Mouse (Mus musculus): ENCODE measurements around the gene Sez6l. TPM values are rescaled to one million over a fixed set of nuclear protein-coding genes. Genes with fewer than 3 reads are reported as not detected.

Gene Sez6l
- polyA plus RNA-seq, 1 experiment, result 114 TPM

- TF ChIP-seq CTCF (IDR thresholded peaks at IDR 0.05; ENCODE audit: borderline replicate concordance, extremely low read depth, insufficient read depth, insufficient read length) (peak; percentile 47; the same call in 1 of the 2 replicates), POLR2A (IDR thresholded peaks at IDR 0.05; ENCODE audit: borderline replicate concordance, extremely low read depth, insufficient read depth, insufficient read length, poor library complexity, severe bottlenecking) (no peak)
- peak; percentile 62 for DNase-seq (ENCODE audit: low read depth)
These were observed 121.9 kb downstream of the Sez6l start for GRCm38 (mm10) chr5:112454966-112455555.

GRCm38 (mm10) chr5:112453088-112453487 lies 123.9 kb downstream of the Sez6l start:
- DNase-seq (ENCODE audit: low read depth), result no peak
- TF ChIP-seq POLR2A (IDR thresholded peaks at IDR 0.05; ENCODE audit: borderline replicate concordance, extremely low read depth, insufficient read depth, insufficient read length, poor library complexity, severe bottlenecking), result no peak
- no peak for TF ChIP-seq CTCF (IDR thresholded peaks at IDR 0.05; ENCODE audit: borderline replicate concordance, extremely low read depth, insufficient read depth, insufficient read length)

- no peak for DNase-seq (ENCODE audit: low read depth)
- TF ChIP-seq CTCF (IDR thresholded peaks at IDR 0.05; ENCODE audit: borderline replicate concordance, extremely low read depth, insufficient read depth, insufficient read length) (no peak), POLR2A (IDR thresholded peaks at IDR 0.05; ENCODE audit: borderline replicate concordance, extremely low read depth, insufficient read depth, insufficient read length, poor library complexity, severe bottlenecking) (no peak)
These were observed 128.1 kb downstream of the Sez6l start, which contains the start of gene Gm6588 for GRCm38 (mm10) chr5:112448747-112449440. TSS of gene Gm6588 (plus strand) at chr5:112449426.

- TF ChIP-seq POLR2A (IDR thresholded peaks at IDR 0.05; ENCODE audit: borderline replicate concordance, extremely low read depth, insufficient read depth, insufficient read length, poor library complexity, severe bottlenecking), result no peak
- TF ChIP-seq CTCF (IDR thresholded peaks at IDR 0.05; ENCODE audit: borderline replicate concordance, extremely low read depth, insufficient read depth, insufficient read length), result no peak
- no peak for DNase-seq (ENCODE audit: low read depth)
These were observed 138.4 kb downstream of the Sez6l start for GRCm38 (mm10) chr5:112438535-112438934.

GRCm38 (mm10) chr5:112433004-112433403 lies 144.0 kb downstream of the Sez6l start:
- DNase-seq (ENCODE audit: low read depth), result peak; percentile 86
- TF ChIP-seq CTCF (IDR thresholded peaks at IDR 0.05; ENCODE audit: borderline replicate concordance, extremely low read depth, insufficient read depth, insufficient read length) (peak; percentile 90), POLR2A (IDR thresholded peaks at IDR 0.05; ENCODE audit: borderline replicate concordance, extremely low read depth, insufficient read depth, insufficient read length, poor library complexity, severe bottlenecking) (no peak)

- DNase-seq (ENCODE audit: low read depth), result no peak
- TF ChIP-seq CTCF (IDR thresholded peaks at IDR 0.05; ENCODE audit: borderline replicate concordance, extremely low read depth, insufficient read depth, insufficient read length) (no peak), POLR2A (IDR thresholded peaks at IDR 0.05; ENCODE audit: borderline replicate concordance, extremely low read depth, insufficient read depth, insufficient read length, poor library complexity, severe bottlenecking) (no peak)
These were observed 145.0 kb downstream of the Sez6l start for GRCm38 (mm10) chr5:112432033-112432432.

GRCm38 (mm10) chr5:112431120-112431775 lies 145.7 kb downstream of the Sez6l start:
- no peak for TF ChIP-seq POLR2A (IDR thresholded peaks at IDR 0.05; ENCODE audit: borderline replicate concordance, extremely low read depth, insufficient read depth, insufficient read length, poor library complexity, severe bottlenecking)
- no peak for TF ChIP-seq CTCF (IDR thresholded peaks at IDR 0.05; ENCODE audit: borderline replicate concordance, extremely low read depth, insufficient read depth, insufficient read length)
- DNase-seq (ENCODE audit: low read depth), result no peak

GRCm38 (mm10) chr5:112428944-112429343 lies 148.0 kb downstream of the Sez6l start:
- TF ChIP-seq POLR2A (IDR thresholded peaks at IDR 0.05; ENCODE audit: borderline replicate concordance, extremely low read depth, insufficient read depth, insufficient read length, poor library complexity, severe bottlenecking) (no peak), CTCF (IDR thresholded peaks at IDR 0.05; ENCODE audit: borderline replicate concordance, extremely low read depth, insufficient read depth, insufficient read length) (peak; percentile 90)
- DNase-seq (ENCODE audit: low read depth), result peak; percentile 84

GRCm38 (mm10) chr5:112427283-112427682 lies 149.7 kb downstream of the Sez6l start:
- TF ChIP-seq POLR2A (IDR thresholded peaks at IDR 0.05; ENCODE audit: borderline replicate concordance, extremely low read depth, insufficient read depth, insufficient read length, poor library complexity, severe bottlenecking) (no peak), CTCF (IDR thresholded peaks at IDR 0.05; ENCODE audit: borderline replicate concordance, extremely low read depth, insufficient read depth, insufficient read length) (peak; percentile 83)
- DNase-seq (ENCODE audit: low read depth), result peak; percentile 70

- no peak for DNase-seq (ENCODE audit: low read depth)
- TF ChIP-seq CTCF (IDR thresholded peaks at IDR 0.05; ENCODE audit: borderline replicate concordance, extremely low read depth, insufficient read depth, insufficient read length) (no peak), POLR2A (IDR thresholded peaks at IDR 0.05; ENCODE audit: borderline replicate concordance, extremely low read depth, insufficient read depth, insufficient read length, poor library complexity, severe bottlenecking) (no peak)
These were observed 150.3 kb downstream of the Sez6l start for GRCm38 (mm10) chr5:112426635-112427034.

- TF ChIP-seq POLR2A (IDR thresholded peaks at IDR 0.05; ENCODE audit: borderline replicate concordance, extremely low read depth, insufficient read depth, insufficient read length, poor library complexity, severe bottlenecking), result no peak
- no peak for TF ChIP-seq CTCF (IDR thresholded peaks at IDR 0.05; ENCODE audit: borderline replicate concordance, extremely low read depth, insufficient read depth, insufficient read length)
- DNase-seq (ENCODE audit: low read depth), result peak; percentile 60
These were observed 157.4 kb downstream of the Sez6l start for GRCm38 (mm10) chr5:112419535-112419934.
